Mouse (Mus musculus) kidney, adult 9 months (tissue): ENCODE results near the gene Il31.
"Not testable (repeated sequence)": the region's sequence is repeated elsewhere in the genome, so short reads cannot be mapped to it uniquely, and the experiment has no call there.

Experiments
- DNase-seq: peaks from one replicate; pipeline ENCODE4 v3.0.0; 2022

Gene Il31

GRCm38 (mm10) chr5:123489112-123489785 lies at the start of gene Il31, which contains the start of gene Lrrc43:
Il31 (minus strand) TSS chr5:123489489.
Lrrc43 (plus strand) TSS chr5:123489305.
- DNase-seq: no peak

DNA sequence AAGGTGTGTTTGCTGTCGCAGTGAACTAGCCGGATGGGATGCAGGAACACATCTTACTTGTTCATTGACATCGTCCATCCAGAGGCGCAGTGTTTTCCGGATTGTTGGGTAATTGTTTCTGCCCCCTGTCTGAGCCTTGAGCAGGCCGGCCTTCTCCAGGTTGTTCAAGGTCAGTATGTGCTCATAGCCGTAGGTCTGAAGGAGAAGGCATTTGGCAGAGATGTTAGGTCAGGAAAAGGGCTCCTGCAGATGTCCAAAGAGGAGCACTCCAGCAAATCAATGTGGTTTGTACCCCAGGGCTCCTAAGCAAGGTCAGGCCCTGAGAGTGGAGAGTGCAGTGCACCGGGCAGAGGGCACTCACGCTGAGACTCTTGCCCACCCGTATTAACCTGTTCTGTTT lies 44.5 kb upstream of the Il31 start:
- no peak for DNase-seq

DNA sequence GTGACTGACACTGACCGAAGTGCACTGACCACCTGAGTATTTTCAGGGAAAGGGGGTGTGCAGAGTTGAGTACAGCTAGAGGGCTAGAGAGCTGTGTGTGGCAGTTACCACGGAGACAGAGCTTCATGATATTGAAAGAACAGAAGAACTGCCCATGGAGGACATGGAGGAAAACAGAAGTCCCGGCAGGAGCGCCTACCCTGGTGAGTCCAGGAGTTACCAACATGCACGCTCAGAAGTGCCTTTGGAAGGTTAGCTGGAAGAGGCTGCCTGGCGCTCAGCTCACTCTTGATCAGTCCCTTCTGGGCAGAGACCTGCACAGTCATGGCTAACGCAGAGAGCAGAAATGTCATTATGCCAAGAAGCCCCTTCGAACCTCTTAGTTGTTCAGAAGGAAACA lies 40.8 kb upstream of the Il31 start:
- no peak for DNase-seq

GRCm38 (mm10) chr5:123528641-123529040 lies 39.4 kb upstream of the Il31 start:
- DNase-seq: no peak

DNA sequence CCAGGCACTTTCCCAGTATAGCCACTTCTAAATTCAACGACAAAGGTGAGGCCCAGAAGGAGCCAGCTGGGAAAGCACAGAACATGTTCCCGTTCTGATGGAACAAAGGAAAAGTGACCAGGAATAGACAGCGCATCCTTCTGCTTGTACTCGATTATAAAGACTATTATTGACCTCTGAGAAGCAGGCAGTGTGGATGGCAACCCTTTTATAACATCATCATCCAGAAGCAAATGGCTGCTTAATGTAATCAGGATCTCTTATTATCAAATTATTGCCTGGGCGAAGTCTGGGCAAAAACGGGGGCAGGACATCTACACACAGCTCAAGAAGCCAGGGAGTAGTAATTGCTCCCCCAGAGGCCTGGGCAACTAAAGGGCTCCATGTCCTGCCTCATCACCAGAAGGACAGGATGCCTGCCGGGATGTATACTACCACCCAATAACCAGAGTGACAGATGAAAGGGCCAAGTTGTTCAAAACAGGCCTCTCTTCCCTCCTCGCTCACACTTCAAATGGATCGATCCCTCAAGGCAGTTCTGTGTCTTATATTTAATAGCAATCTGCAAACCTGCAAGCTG lies 36.7 kb upstream of the Il31 start:
- no peak for DNase-seq

DNA sequence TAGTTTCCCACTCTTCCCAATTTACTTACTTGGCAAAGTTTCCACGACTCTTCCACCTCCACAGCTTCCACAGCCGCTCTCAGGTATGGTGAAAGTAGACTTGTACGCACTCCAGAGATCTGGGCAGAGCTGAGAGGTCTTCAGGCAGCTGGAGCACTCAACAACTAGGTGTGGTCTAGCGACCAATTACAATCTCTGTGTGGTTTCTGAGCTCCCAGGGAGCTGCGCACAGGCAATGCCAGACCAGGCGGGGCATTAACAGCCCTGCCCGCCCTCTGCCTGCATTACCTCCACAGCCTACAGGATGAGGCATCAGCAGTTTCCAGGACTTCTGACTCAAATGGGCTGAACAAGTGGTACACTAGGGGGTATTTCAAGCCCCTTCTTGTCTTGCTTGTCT lies 36.0 kb upstream of the Il31 start, which contains the start of gene Gm49027:
Gene Gm49027, minus strand, starts transcription at position 208 of the 400 bp plus-strand sequence.
- no peak for DNase-seq

GRCm38 (mm10) chr5:123524393-123524750 lies 35.1 kb upstream of the Il31 start:
- DNase-seq: no peak

- DNase-seq: peak; percentile 99
Measured at GRCm38 (mm10) chr5:123523692-123524392, 34.6 kb upstream of the Il31 start, which contains the start of gene Diablo. Diablo (minus strand) TSS chr5:123524176.

GRCm38 (mm10) chr5:123522166-123522565 lies 32.9 kb upstream of the Il31 start:
- DNase-seq: no peak

DNA sequence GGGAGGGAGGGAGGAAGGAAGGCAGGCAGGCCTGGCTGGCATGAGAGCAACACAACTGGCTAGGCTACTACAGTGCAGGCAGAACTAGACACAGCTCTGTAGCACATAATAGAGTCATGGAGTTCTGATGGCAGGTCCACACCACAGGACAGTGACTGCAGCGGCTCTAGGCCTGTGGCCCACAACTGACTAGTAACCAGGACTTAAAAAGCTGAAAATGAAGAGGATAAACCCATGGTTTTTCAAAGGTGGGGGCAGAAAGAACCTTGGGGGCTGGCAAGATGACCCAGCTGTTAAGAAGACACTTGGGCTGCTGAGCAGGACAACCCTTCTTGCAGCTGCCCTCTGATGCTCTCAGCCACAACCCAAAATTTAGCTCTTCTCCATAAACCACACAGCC lies 32.3 kb upstream of the Il31 start:
- no peak for DNase-seq

GRCm38 (mm10) chr5:123520666-123521065 lies 31.4 kb upstream of the Il31 start:
- no peak for DNase-seq

DNA sequence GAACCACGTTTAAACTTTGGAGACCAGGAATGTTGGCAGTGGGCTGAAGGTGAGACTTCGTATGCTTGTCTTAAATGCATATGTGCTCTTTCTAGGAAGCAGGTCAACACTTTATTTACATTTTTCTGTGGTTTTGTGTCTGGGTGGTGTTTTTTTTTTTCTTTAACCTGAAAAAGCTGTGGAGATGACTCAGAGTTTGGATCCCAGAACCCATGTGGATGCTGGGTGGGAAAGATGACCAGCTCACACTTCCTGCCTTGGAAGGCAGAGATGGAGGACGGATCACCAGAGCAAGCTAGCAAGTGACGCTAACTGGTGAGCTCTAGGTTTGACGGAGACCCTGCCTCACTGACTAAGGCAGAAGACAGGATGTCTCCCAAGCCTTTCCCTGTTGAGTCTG lies 25.6 kb upstream of the Il31 start:
- no peak for DNase-seq

GRCm38 (mm10) chr5:123512102-123512501 lies 22.8 kb upstream of the Il31 start:
- no peak for DNase-seq

DNA sequence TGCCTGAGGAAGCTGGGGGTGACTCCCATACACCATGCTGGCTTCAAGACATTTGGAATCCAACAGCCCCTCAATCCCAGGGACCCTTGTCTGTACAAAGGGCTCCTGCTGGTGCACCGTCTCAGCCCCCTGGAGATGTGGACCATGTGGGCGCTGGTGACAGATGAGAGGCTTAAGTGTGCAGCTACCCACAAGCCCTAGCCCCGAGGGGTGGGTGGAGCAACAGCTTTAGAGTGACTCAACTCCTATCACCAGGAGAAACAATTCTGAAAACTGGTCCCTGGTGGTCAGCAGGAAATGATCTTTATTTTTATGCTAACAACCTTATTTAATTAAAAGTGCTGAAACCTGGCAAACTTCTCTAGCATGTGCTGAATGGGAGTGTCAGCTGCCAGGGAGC lies 22.1 kb upstream of the Il31 start:
- not testable (repeated sequence) for DNase-seq

DNA sequence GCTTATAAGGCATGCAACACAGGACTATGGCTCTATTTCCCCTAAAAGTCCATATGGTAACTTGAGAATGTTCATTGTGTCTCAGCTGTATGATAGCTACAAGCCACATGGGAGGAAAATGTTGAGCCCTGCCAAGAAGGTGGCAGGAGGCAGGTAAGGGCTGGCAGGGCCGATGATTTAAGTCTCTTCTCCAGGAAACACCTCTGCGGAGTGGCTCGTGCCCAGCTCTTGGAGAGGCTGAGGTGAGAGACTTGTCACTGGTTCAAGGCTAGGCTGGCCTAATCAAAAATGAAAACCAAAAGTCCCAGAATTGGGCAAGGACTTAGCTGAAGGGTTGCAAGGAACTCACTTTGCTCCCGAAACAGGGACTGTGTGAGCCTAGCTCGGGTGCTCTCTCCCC lies 20.9 kb upstream of the Il31 start, which contains the start of gene B3gnt4:
Gene B3gnt4, plus strand, starts transcription at position 301 of the 400 bp plus-strand sequence.
- DNase-seq: no peak

DNA sequence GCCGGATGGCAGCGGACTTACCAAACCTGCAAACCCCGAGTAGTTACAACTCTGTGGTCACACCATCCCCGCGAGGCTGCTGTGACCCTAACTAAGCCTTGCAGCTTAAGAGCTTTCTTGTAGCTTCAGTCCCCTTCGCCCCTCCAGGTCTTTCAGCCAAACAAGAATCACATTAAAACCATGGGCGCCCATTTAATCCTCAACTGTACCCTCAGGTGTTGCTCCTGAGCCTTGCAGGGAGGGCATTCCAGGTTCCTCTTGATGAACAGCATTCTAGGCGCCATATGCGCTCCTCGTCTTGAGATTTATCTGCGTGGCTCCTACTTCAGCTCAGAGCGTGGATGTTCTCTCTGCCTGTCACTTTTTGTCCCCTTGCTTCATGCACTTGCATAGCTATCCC lies 19.6 kb upstream of the Il31 start:
- no peak for DNase-seq

DNA sequence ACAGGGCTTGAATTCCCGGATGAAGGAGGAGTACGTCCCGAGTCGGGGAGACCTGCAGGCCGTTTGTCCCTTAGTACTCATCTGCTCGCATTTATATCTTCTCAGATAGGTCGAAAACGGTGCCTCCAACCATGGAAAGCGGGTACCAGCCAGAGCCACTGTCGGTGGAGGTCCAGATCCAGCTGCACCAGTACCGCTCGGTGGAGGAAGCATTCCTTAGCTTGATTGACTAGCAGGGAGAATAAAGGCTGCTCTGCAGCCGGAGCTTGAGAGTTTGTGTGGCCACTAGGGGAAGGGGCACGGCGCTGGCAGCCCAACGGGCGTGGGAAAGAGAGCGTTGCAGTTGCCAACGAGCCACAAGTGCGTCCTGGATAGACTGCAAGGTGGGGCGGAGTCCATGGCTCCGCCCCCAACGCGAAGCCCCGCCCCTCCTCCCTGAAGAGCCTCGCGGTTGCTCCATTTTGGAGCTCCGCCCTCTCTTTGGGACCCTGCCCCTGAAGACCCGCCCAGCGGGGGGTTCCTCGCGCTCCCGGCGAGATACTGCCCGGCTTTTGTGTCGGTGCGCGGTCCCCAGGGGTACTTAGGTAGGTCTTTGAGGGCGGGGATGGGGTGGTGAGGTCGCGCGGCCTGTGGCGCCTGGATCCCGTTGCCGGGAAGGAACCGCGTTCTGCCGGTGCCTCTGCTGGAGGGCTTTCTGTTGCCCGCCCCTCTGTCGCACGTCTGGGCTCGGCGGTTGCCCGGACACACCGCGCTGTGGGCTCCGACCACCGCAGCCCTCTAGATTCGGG lies 18.8 kb upstream of the Il31 start:
- DNase-seq: peak; percentile 73

- DNase-seq: no peak
Measured at GRCm38 (mm10) chr5:123501973-123502372, 12.7 kb upstream of the Il31 start.

DNA sequence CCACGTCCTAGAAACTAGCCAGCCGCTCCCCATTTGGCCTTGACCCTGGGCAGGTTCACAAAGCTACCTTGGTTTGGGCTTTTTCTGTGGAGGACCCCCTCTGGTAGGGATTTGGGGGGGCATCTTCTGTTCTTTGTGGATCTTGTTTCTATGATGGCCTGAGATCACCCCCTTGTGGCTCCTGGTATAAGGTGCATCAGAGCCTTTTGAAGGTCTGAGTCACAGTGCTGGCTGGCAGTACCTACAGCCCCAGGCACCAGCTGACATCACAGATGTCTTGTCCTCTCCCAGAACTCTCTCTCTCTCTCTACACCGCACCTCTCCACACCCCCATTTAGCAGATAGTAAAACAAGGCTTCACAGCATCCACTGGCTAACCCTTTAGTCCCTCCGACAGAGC lies 10.4 kb upstream of the Il31 start:
- DNase-seq: peak; percentile 17

- no peak for DNase-seq
Measured at GRCm38 (mm10) chr5:123489935-123490334, 646 bp upstream of the Il31 start.

GRCm38 (mm10) chr5:123487659-123488395 lies 1.5 kb downstream of the Il31 start:
- no peak for DNase-seq

DNA sequence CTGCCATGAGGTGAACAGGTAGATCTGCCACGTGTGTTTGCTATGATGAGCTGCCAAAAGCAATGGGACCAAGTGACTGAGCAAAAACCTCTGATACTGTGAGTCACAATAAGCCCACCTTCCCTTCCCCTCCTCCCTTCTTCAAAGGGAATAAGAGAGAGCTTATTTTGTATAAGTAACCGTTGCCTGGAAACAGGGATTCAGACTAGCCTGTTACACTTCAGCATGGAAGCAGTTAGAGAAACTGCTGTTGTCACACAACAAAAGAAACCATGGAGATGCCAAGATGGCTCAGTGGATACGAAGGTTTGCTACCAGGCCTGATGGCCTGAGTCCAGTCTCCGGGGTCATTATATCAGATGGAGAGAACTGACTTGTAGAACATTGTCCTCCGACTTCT lies 15.5 kb downstream of the Il31 start:
- no peak for DNase-seq
